Mouse (Mus musculus): ENCODE results near the gene Stat5b.
A peak's percentile ranks its signal among the peaks of the same experiment; 100 is the strongest.

Stat5b gene

GRCm38 (mm10) chr11:100735954-100736745 lies 114.4 kb downstream of the Stat5b start:
- DNase-seq (ENCODE audit: low read depth, low spot score): peak; percentile 74

DNA sequence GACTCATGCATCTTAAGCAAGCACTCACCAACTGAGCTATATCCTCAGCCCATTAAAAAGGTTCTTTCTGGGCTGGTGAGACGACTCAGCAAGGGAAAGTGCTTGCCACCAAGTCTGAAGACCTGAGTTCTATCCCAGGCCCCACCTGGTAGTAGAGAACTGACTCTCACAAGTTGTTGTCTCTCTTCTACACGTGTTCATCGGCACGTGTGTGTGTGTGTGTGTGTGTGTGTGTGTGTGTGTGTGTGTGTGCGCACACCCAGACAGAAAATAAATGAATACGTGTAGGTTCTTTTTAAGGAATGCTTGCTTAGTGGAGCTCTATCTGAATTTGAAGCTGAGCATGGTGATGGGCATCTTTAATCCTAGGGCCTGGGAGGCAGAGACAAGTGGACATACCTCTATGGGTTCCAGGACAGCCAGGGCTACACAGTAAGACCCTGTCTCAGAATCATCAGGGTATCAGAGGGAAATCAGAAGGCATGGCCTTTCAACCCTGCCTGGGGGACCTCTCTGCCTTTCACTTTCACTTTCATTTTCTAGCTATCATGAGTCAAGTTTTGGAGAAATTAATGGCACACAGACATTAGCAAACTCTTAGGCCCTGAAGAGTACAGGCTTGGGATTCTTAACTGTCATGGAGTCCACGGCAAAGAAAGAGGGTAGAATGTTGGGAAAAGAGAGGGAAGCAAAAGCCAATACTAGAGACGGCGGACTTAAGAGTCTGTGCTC lies 115.2 kb downstream of the Stat5b start:
- DNase-seq (ENCODE audit: low read depth, low spot score): peak; percentile 52
